Mouse (Mus musculus) heart, postnatal 0 days (tissue): ENCODE measurements around the gene Ankrd27. TPM values are rescaled to one million over a fixed set of nuclear protein-coding genes. Genes with fewer than 3 reads are reported as not detected.

Experiments used
- ATAC-seq: fragments of 200-750 bp; cut with Nextera tagmentation; 2 replicates; pipeline ENCODE4 v1.8.0; 2017; ENCODE audit warnings: low read depth, moderate number of reproducible peaks, moderate library complexity; ENCODE audit not compliant: insufficient read depth
- DNase-seq: peaks from one replicate; pipeline ENCODE4 v3.0.0-alpha.2; 2016; ENCODE audit warnings: low spot score
- H3K27ac ChIP-seq: fragments of 300-500 bp; sonication (generic); 2 replicates; pipeline ENCODE4 v1.5.1; 2014; ENCODE audit warnings: low read depth, mild to moderate bottlenecking
- H3K27me3 ChIP-seq: fragments of 300-500 bp; sonication (generic); 2 replicates; pipeline ENCODE4 v1.6.1; 2014; ENCODE audit warnings: low read length, mixed read lengths; ENCODE audit not compliant: control insufficient read depth, insufficient read depth
- H3K36me3 ChIP-seq: fragments of 300-500 bp; sonication (generic); replicated peaks from 2 replicates; pipeline ENCODE4 v1.6.1; 2014; ENCODE audit warnings: low read length, mixed read lengths; ENCODE audit not compliant: control insufficient read depth, insufficient read depth
- H3K4me1 ChIP-seq: fragments of 300-500 bp; sonication (generic); 2 replicates; pipeline ENCODE4 v1.6.1; 2014; ENCODE audit warnings: antibody characterized with exemption; ENCODE audit not compliant: control insufficient read depth, insufficient read depth
- H3K4me2 ChIP-seq: fragments of 300-500 bp; sonication (generic); 2 replicates; pipeline ENCODE4 v1.6.1; 2014; ENCODE audit warnings: low read depth, mild to moderate bottlenecking, low read length, moderate library complexity
- H3K4me3 ChIP-seq: fragments of 300-500 bp; sonication (generic); 2 replicates; pipeline ENCODE4 v1.5.1; 2014; ENCODE audit warnings: low read depth, low read length
- H3K9ac ChIP-seq: fragments of 300-500 bp; sonication (generic); replicated peaks from 2 replicates; pipeline ENCODE4 v1.6.1; 2014; ENCODE audit warnings: low read depth, low read length, mixed read lengths
- H3K9me3 ChIP-seq: fragments of 300-500 bp; sonication (generic); replicated peaks from 2 replicates; pipeline ENCODE4 v1.6.1; 2016; ENCODE audit warnings: low read length; ENCODE audit not compliant: control insufficient read depth
- CTCF ChIP-seq: IDR thresholded peaks from 2 replicates; pipeline ENCODE4 v1.5.1; 2016; ENCODE audit warnings: antibody characterized with exemption, control low read depth, low read depth
- EP300 ChIP-seq: IDR thresholded peaks from 2 replicates; pipeline ENCODE4 v1.6.1; 2016; ENCODE audit warnings: antibody characterized with exemption, low read depth
- WGBS: fragments of 180-500 bp; shearing (Covaris S2); extraction: QIAGEN DNeasy Blood & Tissue Kit; methylation state at CpG from one replicate; pipeline ENCODE4 v1.1.7; 2014; 5-methylcytosine and 5-hydroxymethylcytosine counted together
- polyA plus RNA-seq: library from polyadenylated mRNA; unstranded; fragments of >200 nt; fragmentation: Nextera tagmentation; extraction: Ambion mirVana; gene quantifications from 2 replicates; pipeline ENCODE4 v1.2.1, GENCODE M21; 2015
- total RNA-seq: library from RNA; depleted of rRNA; stranded (reverse); fragments of >200 nt; gene quantifications from 2 replicates; pipeline ENCODE4 v1.2.3, GENCODE M21; 2014; ENCODE audit warnings: low replicate concordance

Gene Ankrd27
- total and polyA plus RNA-seq, 2 experiments from 2014 or later = 8.9 to 19.3 TPM

DNA sequence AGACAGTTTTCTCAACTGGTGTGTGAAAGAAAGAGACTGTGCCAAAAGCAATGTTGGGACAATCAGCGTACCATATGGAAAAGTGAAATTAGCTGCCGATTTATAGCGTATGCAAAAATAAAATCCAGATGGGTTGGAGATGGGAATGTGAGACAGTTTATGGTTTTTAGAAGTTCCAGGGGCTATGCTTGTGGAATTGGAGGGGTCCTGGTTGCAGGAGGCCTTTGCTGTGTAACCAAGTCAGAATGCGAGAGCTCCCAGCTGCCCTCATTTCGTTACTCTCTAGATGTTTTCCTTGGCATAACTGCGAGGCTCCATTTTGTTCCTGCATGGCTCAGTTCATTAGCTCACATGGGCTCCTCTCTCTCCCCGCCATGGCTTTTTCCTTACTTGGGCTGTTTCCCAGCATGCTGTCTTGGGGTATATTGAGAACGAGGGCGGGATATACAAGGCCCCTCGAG lies 4.7 kb downstream of the Ankrd27 start:
- peaks cover 8% of the 10 kb centered on the region for H3K4me1 ChIP-seq
- TF ChIP-seq CTCF (no peak), EP300 (no peak)
- no peaks in the 10 kb centered on the region for H3K9me3 ChIP-seq
- H3K36me3 ChIP-seq = peaks cover 39% of the 10 kb centered on the region
- no peaks in the 10 kb centered on the region for H3K27me3 ChIP-seq
- H3K4me2 ChIP-seq = no peak overlapping the region
- WGBS = 81% methylated on average over 10 of the region's 10 CpGs
- no peak for ATAC-seq
- H3K4me3 ChIP-seq = no peak overlapping the region
- H3K9ac ChIP-seq = no peak overlapping the region
- DNase-seq = no peak
- peak overlapping the region; percentile 39 for H3K27ac ChIP-seq

DNA sequence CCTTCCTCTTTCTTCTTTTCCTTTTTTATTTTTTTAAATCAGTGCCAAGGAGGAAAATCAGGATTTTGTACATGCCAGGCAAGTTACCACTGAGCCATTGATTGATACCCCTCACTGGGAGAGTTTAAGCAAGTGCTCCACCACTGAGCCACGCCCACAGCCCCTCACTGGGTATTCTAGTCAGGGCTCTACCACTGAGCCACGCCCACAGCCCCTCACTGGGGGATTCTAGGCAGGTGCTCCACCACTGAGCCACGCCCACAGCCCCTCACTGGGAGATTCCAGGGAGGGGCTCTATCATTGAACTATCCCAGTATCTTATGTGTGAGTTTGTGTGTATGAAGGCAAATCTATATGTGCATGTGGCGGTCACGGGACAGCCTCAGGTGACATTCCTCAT lies 8.3 kb downstream of the Ankrd27 start:
- H3K4me1 ChIP-seq = no peaks in the 10 kb centered on the region
- H3K9ac ChIP-seq = no peak overlapping the region
- no peak overlapping the region for H3K4me3 ChIP-seq
- no peaks in the 10 kb centered on the region for H3K27me3 ChIP-seq
- H3K9me3 ChIP-seq = no peaks in the 10 kb centered on the region
- no peak for DNase-seq
- no peak overlapping the region for H3K4me2 ChIP-seq
- H3K36me3 ChIP-seq = peaks cover 46% of the 10 kb centered on the region
- WGBS = 93% methylated on average over 5 of the region's 5 CpGs
- TF ChIP-seq EP300 (no peak), CTCF (no peak)
- ATAC-seq = no peak
- H3K27ac ChIP-seq = no peak overlapping the region

GRCm38 (mm10) chr7:35599492-35599891 lies 13.4 kb downstream of the Ankrd27 start:
- H3K4me2 ChIP-seq = no peak overlapping the region
- TF ChIP-seq CTCF = no peak
- TF ChIP-seq EP300 = no peak
- no peak overlapping the region for H3K27ac ChIP-seq
- no peak overlapping the region for H3K9ac ChIP-seq
- H3K4me1 ChIP-seq = no peaks in the 10 kb centered on the region
- no peaks in the 10 kb centered on the region for H3K27me3 ChIP-seq
- no peaks in the 10 kb centered on the region for H3K9me3 ChIP-seq
- H3K36me3 ChIP-seq = peaks cover 42% of the 10 kb centered on the region
- ATAC-seq (no peak), DNase-seq (no peak)
- H3K4me3 ChIP-seq = no peak overlapping the region
- WGBS = 88% methylated on average over 9 of the region's 9 CpGs

- H3K4me3 ChIP-seq = no peak overlapping the region
- H3K4me1 ChIP-seq = no peaks in the 10 kb centered on the region
- peaks cover 36% of the 10 kb centered on the region for H3K36me3 ChIP-seq
- no peak for ATAC-seq
- no peak for DNase-seq
- H3K27ac ChIP-seq = no peak overlapping the region
- no peaks in the 10 kb centered on the region for H3K9me3 ChIP-seq
- WGBS = 90% methylated on average over 10 of the region's 10 CpGs
- no peak for TF ChIP-seq CTCF
- no peak for TF ChIP-seq EP300
- H3K4me2 ChIP-seq = no peak overlapping the region
- no peak overlapping the region for H3K9ac ChIP-seq
- no peaks in the 10 kb centered on the region for H3K27me3 ChIP-seq
These were observed 14.0 kb downstream of the Ankrd27 start for GRCm38 (mm10) chr7:35600031-35600430.

DNA sequence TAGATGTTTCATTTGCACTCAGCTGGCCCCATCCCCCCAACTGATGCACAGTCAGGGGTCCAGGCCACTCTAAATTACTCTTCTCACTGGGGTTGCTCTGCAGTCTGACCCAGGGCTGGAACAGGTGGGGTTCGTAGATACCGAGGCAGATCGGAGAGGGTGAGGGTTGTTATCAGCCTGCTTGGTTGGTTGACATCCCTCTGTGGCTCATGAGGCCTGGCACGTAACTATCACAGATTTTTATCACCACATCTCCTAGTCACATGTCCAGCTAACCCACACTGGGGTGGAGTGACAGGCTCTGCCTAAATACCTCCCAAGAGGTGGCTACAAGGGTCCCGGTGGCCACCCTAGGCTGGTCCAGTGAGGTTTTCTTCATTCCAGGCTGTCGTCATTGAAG lies 15.1 kb downstream of the Ankrd27 start:
- H3K36me3 ChIP-seq = peaks cover 26% of the 10 kb centered on the region
- H3K4me2 ChIP-seq = no peak overlapping the region
- no peaks in the 10 kb centered on the region for H3K4me1 ChIP-seq
- ATAC-seq (no peak), DNase-seq (no peak)
- no peaks in the 10 kb centered on the region for H3K9me3 ChIP-seq
- TF ChIP-seq CTCF = no peak
- no peak for TF ChIP-seq EP300
- H3K27ac ChIP-seq = no peak overlapping the region
- no peaks in the 10 kb centered on the region for H3K27me3 ChIP-seq
- no peak overlapping the region for H3K4me3 ChIP-seq
- WGBS = 77% methylated on average over 6 of the region's 6 CpGs
- H3K9ac ChIP-seq = no peak overlapping the region

GRCm38 (mm10) chr7:35602766-35603165 lies 16.7 kb downstream of the Ankrd27 start:
- WGBS = 91% methylated on average over 5 of the region's 5 CpGs
- no peak overlapping the region for H3K4me3 ChIP-seq
- H3K36me3 ChIP-seq = peaks cover 31% of the 10 kb centered on the region
- H3K4me2 ChIP-seq = no peak overlapping the region
- no peaks in the 10 kb centered on the region for H3K4me1 ChIP-seq
- no peaks in the 10 kb centered on the region for H3K9me3 ChIP-seq
- no peaks in the 10 kb centered on the region for H3K27me3 ChIP-seq
- no peak for DNase-seq
- TF ChIP-seq CTCF (no peak), EP300 (no peak)
- no peak for ATAC-seq
- H3K27ac ChIP-seq = no peak overlapping the region
- H3K9ac ChIP-seq = no peak overlapping the region
